Mouse (Mus musculus) left cerebral cortex, adult 18-20 months (tissue): ENCODE data around the gene Wdfy1. TPM values are rescaled to one million over a fixed set of nuclear protein-coding genes. Genes with fewer than 3 reads are reported as not detected.

Source experiments
- DNase-seq, 2 experiments: peaks; one replicate each; pipeline ENCODE4 v3.0.0; 2021 to 2022; ENCODE audit warnings: low spot score in 2 of 2, mixed read lengths in 1 of 2
- total RNA-seq, 2 experiments: library from RNA; stranded (reverse); gene quantifications; 2 replicates each; pipeline ENCODE4 v1.2.3; 2021

The Wdfy1 gene
- total RNA-seq, 2 experiments from 2014 or later: 39.1 to 43.4 TPM

GRCm38 (mm10) chr1:79659598-79659997 lies 116.3 kb downstream of the Wdfy1 start:
- no peak for DNase-seq

- no peak for DNase-seq
Measured at GRCm38 (mm10) chr1:79657411-79657810, 118.5 kb downstream of the Wdfy1 start.

GRCm38 (mm10) chr1:79655819-79656555 lies 120.0 kb downstream of the Wdfy1 start:
- no peak for DNase-seq

DNA sequence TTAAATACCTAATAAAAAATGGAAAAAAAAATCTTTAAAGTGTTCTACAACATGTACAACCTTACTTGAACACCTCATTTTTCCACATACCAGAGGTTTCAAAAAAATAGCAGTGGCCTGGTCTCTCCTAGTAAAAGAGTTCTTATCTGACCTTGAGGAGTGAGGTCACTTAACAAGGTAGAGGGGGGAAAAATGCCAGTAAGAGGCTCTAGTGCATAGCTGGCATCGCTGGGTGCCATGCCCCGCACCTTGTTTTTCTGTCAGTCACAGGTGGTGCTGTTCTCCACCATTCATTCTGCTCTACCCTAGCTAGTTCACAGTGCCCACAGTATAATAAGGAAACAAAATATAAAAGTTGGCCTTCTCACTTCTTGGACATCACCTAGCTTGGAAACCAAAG lies 121.0 kb downstream of the Wdfy1 start:
- no peak for DNase-seq

Other genes with a start within 250 kb of the Wdfy1 start
- gene Ap1s3, start 104.2 kb downstream of the Wdfy1 start, total RNA-seq: 1 to 10 TPM; 2.9 to 5.3 TPM
- 10 to 100 TPM; 29.3 to 33.2 TPM for gene Mrpl44, start 125 bp downstream of the Wdfy1 start, total RNA-seq
- 100 to 1,000 TPM; 128 to 135 TPM for gene Serpine2, start 85.0 kb upstream of the Wdfy1 start, total RNA-seq